Mouse (Mus musculus) liver, embryonic 14.5 days (tissue): ENCODE data around the gene Slf2.

Source experiments
- CTCF ChIP-seq: IDR thresholded peaks from 2 replicates; pipeline ENCODE4 v1.5.1; 2016; ENCODE audit warnings: antibody characterized with exemption, low read depth, control low read depth
- EP300 ChIP-seq: IDR thresholded peaks from 2 replicates; pipeline ENCODE4 v1.6.1; 2016; ENCODE audit warnings: antibody characterized with exemption, low read depth

- TF ChIP-seq CTCF: no peak
- TF ChIP-seq EP300: no peak
Observed at GRCm38 (mm10) chr19:44882552-44883024, 48.4 kb upstream of the Slf2 start.
